Mouse (Mus musculus) forebrain, embryonic 15.5 days (tissue): Measurements from ENCODE around the gene Neurl2. TPM values are rescaled to one million over a fixed set of nuclear protein-coding genes. Genes with fewer than 3 reads are reported as not detected.

Source experiments
- ATAC-seq: fragments of 200-750 bp; cut with Nextera tagmentation; replicated peaks from 2 replicates; pipeline ENCODE4 v1.8.0; 2017; ENCODE audit warnings: mild to moderate bottlenecking, moderate TSS enrichment, moderate library complexity
- H3K27ac ChIP-seq: fragments of 300-500 bp; sonication (generic); replicated peaks from 2 replicates; pipeline ENCODE4 v1.5.1; 2015; ENCODE audit warnings: mild to moderate bottlenecking, inconsistent platforms
- H3K27me3 ChIP-seq: fragments of 300-500 bp; sonication (generic); 2 replicates; pipeline ENCODE4 v1.6.1; 2015; ENCODE audit warnings: inconsistent platforms
- H3K36me3 ChIP-seq: fragments of 300-500 bp; sonication (generic); 2 replicates; pipeline ENCODE4 v1.6.1; 2015; ENCODE audit warnings: mild to moderate bottlenecking, inconsistent platforms
- H3K4me1 ChIP-seq: fragments of 300-500 bp; sonication (generic); 2 replicates; pipeline ENCODE4 v1.6.1; 2015; ENCODE audit warnings: inconsistent platforms
- H3K4me2 ChIP-seq: fragments of 300-500 bp; sonication (generic); replicated peaks from 2 replicates; pipeline ENCODE4 v1.6.1; 2015; ENCODE audit warnings: mild to moderate bottlenecking, inconsistent platforms
- H3K4me3 ChIP-seq: fragments of 300-500 bp; sonication (generic); 2 replicates; pipeline ENCODE4 v1.5.1; 2015; ENCODE audit warnings: mild to moderate bottlenecking, inconsistent platforms
- H3K9ac ChIP-seq: fragments of 300-500 bp; sonication (generic); replicated peaks from 2 replicates; pipeline ENCODE4 v1.6.1; 2015; ENCODE audit warnings: mild to moderate bottlenecking, inconsistent platforms
- H3K9me3 ChIP-seq: fragments of 300-500 bp; sonication (generic); 2 replicates; pipeline ENCODE4 v1.6.1; 2016; ENCODE audit warnings: inconsistent platforms
- WGBS: fragments of 180-500 bp; shearing (Covaris S2); methylation state at CpG from one replicate; pipeline ENCODE4 v1.1.7; 2015; ENCODE audit warnings: mixed read lengths; 5-methylcytosine and 5-hydroxymethylcytosine counted together
- polyA plus RNA-seq: library from polyadenylated mRNA; unstranded; fragments of >200 nt; fragmentation: Nextera tagmentation; extraction: Ambion mirVana; gene quantifications from 2 replicates; pipeline ENCODE4 v1.2.1, GENCODE M21; 2015

Neurl2 gene
- polyA plus RNA-seq, 1 experiment from 2014 or later = 6.5 TPM

- Histone ChIP-seq H3K4me1 (peaks cover 18% of the 10 kb centered on the region), H3K4me2 (no peak overlapping the region), H3K9me3 (no peaks in the 10 kb centered on the region), H3K4me3 (no peak overlapping the region), H3K27me3 (no peaks in the 10 kb centered on the region), H3K27ac (no peak overlapping the region), H3K36me3 (peaks cover 28% of the 10 kb centered on the region), H3K9ac (no peak overlapping the region)
- no peak for ATAC-seq
- 90% methylated on average over 16 of the region's 16 CpGs for WGBS
These were observed 6.0 kb downstream of the Neurl2 start for GRCm38 (mm10) chr2:164827146-164827850.

DNA sequence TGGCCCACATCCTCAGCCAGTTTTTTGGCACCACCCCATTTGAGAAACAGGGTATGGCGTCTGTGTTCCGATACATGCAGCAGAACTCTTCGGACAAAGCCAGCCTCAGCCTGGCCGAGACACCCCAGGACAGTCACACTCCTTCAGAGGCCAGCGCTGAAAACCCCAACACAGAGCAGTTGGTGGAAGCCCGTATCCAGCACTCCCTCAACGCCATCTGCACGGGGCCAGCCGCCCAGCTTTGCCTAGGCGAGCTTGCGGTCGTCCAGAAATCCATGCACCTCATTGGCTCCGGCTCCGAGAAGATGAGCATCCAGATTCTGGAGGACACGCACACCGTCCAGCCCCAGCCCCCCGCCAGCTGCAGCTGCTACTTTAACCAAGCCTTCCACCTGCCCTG is 7.7 kb downstream of the Neurl2 start:
- Histone ChIP-seq H3K36me3 (peaks cover 40% of the 10 kb centered on the region), H3K9ac (no peak overlapping the region), H3K4me1 (peaks cover 23% of the 10 kb centered on the region), H3K4me2 (no peak overlapping the region), H3K27ac (no peak overlapping the region), H3K4me3 (no peak overlapping the region), H3K27me3 (no peaks in the 10 kb centered on the region), H3K9me3 (no peaks in the 10 kb centered on the region)
- ATAC-seq = no peak
- WGBS = 94% methylated on average over 17 of the region's 17 CpGs

- Histone ChIP-seq H3K4me3 (no peak overlapping the region), H3K4me1 (peaks cover 23% of the 10 kb centered on the region), H3K4me2 (peak overlapping the region; percentile 66), H3K36me3 (peaks cover 44% of the 10 kb centered on the region), H3K27me3 (no peaks in the 10 kb centered on the region), H3K9me3 (no peaks in the 10 kb centered on the region), H3K9ac (no peak overlapping the region), H3K27ac (no peak overlapping the region)
- ATAC-seq = no peak
- 88% methylated on average over 4 of the region's 4 CpGs for WGBS
These were observed 9.3 kb downstream of the Neurl2 start for GRCm38 (mm10) chr2:164823969-164824368.

DNA sequence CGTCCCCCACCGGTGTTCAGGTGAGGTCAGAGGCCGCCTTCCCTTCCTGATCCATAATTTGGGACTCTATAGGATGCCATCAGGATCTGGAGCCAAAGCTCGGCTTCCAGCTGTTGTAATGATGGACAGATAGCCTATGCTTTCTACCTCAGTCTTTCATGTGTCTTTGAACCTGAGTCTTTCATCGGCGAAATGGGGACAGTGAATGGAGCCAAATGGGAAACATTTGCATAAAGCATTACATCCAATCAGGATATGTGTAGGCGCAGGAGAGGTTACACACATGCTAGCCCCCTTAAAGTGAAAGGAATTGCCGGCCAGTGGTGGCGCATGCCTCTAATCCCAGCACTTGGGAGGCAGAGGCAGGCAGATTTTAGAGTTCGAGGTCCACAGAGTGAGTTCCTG is 10.1 kb downstream of the Neurl2 start:
- H3K27ac ChIP-seq = peak overlapping the region; percentile 88
- ATAC-seq = peak; percentile 71

DNA sequence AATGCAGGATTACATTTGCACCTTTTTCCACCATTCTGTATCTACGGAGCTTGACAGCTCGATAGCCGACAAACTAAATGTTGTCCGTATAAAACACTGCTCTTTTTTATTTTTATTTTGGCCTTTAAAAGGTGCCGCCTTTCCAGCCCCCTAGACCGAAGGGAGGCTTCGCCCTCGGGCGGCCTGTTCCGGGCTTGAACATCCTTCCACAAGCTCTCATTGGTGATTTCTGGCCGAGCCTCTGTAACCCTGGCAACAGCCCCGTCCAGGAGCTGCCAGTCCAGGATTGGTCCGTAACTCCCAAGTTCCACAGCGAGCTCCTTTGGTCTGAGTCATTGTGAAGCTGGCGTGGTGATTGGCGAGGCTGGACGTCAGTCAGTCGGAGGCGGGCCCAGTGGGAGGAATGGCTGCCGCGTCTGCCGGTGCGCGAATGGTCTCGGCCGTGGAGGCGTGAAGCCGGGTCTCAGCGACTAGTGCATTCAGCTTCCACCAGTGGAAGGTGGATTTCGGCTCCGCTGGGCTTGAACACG is 10.6 kb downstream of the Neurl2 start, which contains the start of gene Zswim1:
Zswim1 (plus strand) TSS at position 51 of the 530 bp plus-strand sequence.
- Histone ChIP-seq H3K4me3 (peak within 1 kb of the TSS; percentile 73), H3K4me1 (peaks cover 23% of the 10 kb centered on the region), H3K4me2 (peak within 1 kb of the TSS; percentile 66), H3K9ac (peak within 1 kb of the TSS; percentile 75), H3K27me3 (no peaks in the 10 kb centered on the region), H3K36me3 (peaks cover 44% of the 10 kb centered on the region), H3K27ac (peak within 1 kb of the TSS; percentile 88), H3K9me3 (no peaks in the 10 kb centered on the region)
- peak; percentile 99 for ATAC-seq
- under 1% methylated on average over 32 of the region's 32 CpGs for WGBS

More for the DNA sequence above, 10.1 kb downstream of the Neurl2 start:
- Histone ChIP-seq H3K27me3 (no peaks in the 10 kb centered on the region), H3K9me3 (no peaks in the 10 kb centered on the region), H3K4me3 (peak overlapping the region; percentile 73), H3K9ac (peak overlapping the region; percentile 75), H3K4me2 (peak overlapping the region; percentile 66), H3K36me3 (peaks cover 44% of the 10 kb centered on the region), H3K4me1 (peaks cover 23% of the 10 kb centered on the region)
- WGBS = under 1% methylated on average over 10 of the region's 10 CpGs

DNA sequence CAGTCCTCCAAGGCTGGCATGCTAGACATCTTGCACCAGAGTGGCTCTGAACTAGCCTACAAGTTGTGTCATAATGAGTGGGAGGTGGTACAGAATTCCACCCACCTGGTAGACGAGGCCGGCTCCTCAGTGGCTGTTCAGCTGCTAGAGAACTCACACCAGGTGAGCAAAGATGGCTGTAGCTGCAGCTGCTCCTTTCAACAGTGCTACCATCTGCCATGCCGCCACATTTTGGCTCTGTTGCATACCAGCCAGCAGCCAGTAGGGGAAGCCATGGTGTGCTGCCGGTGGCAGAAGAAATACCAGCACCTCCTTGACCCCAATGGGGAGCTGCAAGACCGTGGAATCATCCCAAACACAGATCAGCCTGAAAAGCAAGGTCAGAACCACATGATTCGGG is 12.2 kb downstream of the Neurl2 start:
- H3K27me3 ChIP-seq = no peaks in the 10 kb centered on the region
- H3K4me3 ChIP-seq = no peak overlapping the region
- peaks cover 31% of the 10 kb centered on the region for H3K36me3 ChIP-seq
- H3K4me1 ChIP-seq = peaks cover 23% of the 10 kb centered on the region
- H3K9me3 ChIP-seq = no peaks in the 10 kb centered on the region
- ATAC-seq = no peak
- no peak overlapping the region for H3K4me2 ChIP-seq
- 79% methylated on average over 6 of the region's 6 CpGs for WGBS
- no peak overlapping the region for H3K27ac ChIP-seq
- no peak overlapping the region for H3K9ac ChIP-seq

- Histone ChIP-seq H3K4me1 (peaks cover 9% of the 10 kb centered on the region), H3K36me3 (peaks cover 18% of the 10 kb centered on the region), H3K4me3 (no peak overlapping the region), H3K4me2 (no peak overlapping the region), H3K9ac (no peak overlapping the region), H3K9me3 (no peaks in the 10 kb centered on the region), H3K27ac (no peak overlapping the region), H3K27me3 (no peaks in the 10 kb centered on the region)
- 79% methylated on average over 5 of the region's 5 CpGs for WGBS
- ATAC-seq = no peak
These were observed 15.6 kb downstream of the Neurl2 start for GRCm38 (mm10) chr2:164817703-164818102.

- Histone ChIP-seq H3K9me3 (no peaks in the 10 kb centered on the region), H3K27me3 (no peaks in the 10 kb centered on the region), H3K4me2 (no peak overlapping the region), H3K27ac (no peak overlapping the region), H3K36me3 (peaks cover 18% of the 10 kb centered on the region), H3K9ac (no peak overlapping the region), H3K4me3 (no peak overlapping the region), H3K4me1 (peaks cover 5% of the 10 kb centered on the region)
- no peak for ATAC-seq
- 91% methylated on average over 6 of the region's 6 CpGs for WGBS
These were observed 16.1 kb downstream of the Neurl2 start for GRCm38 (mm10) chr2:164817206-164817605.

GRCm38 (mm10) chr2:164815821-164816220 is 17.4 kb downstream of the Neurl2 start:
- WGBS = 88% methylated on average over 8 of the region's 8 CpGs
- no peak for ATAC-seq
- no peak overlapping the region for H3K27ac ChIP-seq

DNA sequence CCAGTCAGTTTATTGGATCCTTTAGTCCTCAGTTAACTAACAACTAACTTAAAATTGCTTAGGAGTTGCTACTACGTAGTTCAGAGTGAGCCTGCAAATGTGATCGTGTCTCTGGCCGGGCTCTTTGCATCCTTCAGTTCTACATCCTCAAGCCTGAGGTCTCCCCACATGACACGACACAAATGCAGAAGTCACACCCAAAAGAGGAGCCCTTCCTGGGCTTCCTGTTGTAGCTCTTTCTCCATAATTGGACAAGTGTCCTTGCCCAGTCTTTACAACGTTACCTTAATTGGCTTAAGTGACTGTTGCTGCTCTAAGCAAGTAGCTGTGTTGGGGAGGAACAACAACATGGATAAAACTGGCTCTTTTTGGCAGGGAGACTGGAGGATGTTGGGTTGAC is 17.9 kb downstream of the Neurl2 start:
- WGBS = 92% methylated on average over 5 of the region's 5 CpGs
- H3K4me2 ChIP-seq = no peak overlapping the region
- H3K9me3 ChIP-seq = no peaks in the 10 kb centered on the region
- peaks cover 4% of the 10 kb centered on the region; the same call in 1 of the 2 replicates for H3K36me3 ChIP-seq
- H3K27ac ChIP-seq = no peak overlapping the region
- no peak for ATAC-seq
- H3K9ac ChIP-seq = no peak overlapping the region
- H3K4me3 ChIP-seq = no peak overlapping the region
- H3K27me3 ChIP-seq = no peaks in the 10 kb centered on the region
- no peaks in the 10 kb centered on the region for H3K4me1 ChIP-seq

More at GRCm38 (mm10) chr2:164815821-164816220, 17.4 kb downstream of the Neurl2 start:
- H3K4me2 ChIP-seq = no peak overlapping the region
- H3K9ac ChIP-seq = no peak overlapping the region
- H3K9me3 ChIP-seq = no peaks in the 10 kb centered on the region
- H3K4me1 ChIP-seq = no peaks in the 10 kb centered on the region
- H3K27me3 ChIP-seq = no peaks in the 10 kb centered on the region
- no peak overlapping the region for H3K4me3 ChIP-seq
- peaks cover 8% of the 10 kb centered on the region; the same call in 1 of the 2 replicates for H3K36me3 ChIP-seq

DNA sequence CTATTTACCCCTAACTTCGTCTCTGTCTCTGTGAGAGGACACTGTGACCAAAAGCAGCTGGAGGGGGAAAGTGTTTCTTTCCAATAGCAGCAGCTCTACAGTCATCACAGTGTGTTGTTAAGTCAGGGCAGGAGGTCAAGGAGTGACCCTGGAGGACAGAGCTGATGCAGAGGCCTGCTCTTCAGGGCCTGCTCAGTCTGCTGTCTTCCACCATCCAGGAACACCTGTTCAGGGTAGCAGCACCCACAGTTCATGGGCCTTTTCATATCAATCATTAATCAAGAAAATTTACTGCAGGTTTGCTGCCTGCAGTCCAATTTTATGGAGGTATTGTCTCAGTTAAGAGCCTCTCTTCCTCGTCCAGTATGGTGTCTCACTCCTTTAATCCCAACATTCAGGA is 19.7 kb downstream of the Neurl2 start:
- Histone ChIP-seq H3K9ac (no peak overlapping the region), H3K4me1 (no peaks in the 10 kb centered on the region), H3K36me3 (peaks cover 8% of the 10 kb centered on the region; the same call in 1 of the 2 replicates), H3K4me3 (no peak overlapping the region), H3K4me2 (no peak overlapping the region), H3K27me3 (no peaks in the 10 kb centered on the region), H3K9me3 (no peaks in the 10 kb centered on the region), H3K27ac (no peak overlapping the region)
- no peak for ATAC-seq
- WGBS = 62% methylated on average over 2 of the region's 2 CpGs

DNA sequence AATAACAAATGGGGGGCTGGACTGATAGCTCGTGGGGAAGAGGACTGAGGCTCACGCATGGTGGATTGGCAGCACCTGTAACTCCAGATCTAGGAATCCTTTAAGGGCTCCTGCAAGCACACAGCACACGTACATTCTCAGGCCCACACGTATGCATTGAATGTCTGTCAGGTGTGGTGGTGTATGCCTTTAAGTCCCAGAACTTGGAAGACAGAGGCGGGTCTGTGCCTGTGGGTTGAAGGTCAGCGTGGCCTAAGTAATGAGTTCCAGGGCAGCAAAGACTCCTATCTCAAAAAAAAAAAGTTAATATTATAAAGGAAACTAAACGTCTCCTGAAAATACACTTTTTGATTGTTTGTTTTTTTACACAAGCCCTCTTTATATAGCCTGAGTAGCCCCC is 26.6 kb downstream of the Neurl2 start:
- peaks cover 28% of the 10 kb centered on the region for H3K4me1 ChIP-seq
- WGBS = 88% methylated on average over 7 of the region's 7 CpGs
- ATAC-seq = no peak
- peaks cover 14% of the 10 kb centered on the region; the same call in 1 of the 2 replicates for H3K36me3 ChIP-seq
- no peak overlapping the region for H3K4me3 ChIP-seq
- no peak overlapping the region for H3K4me2 ChIP-seq
- no peaks in the 10 kb centered on the region for H3K27me3 ChIP-seq
- H3K9me3 ChIP-seq = no peaks in the 10 kb centered on the region
- H3K27ac ChIP-seq = no peak overlapping the region
- H3K9ac ChIP-seq = no peak overlapping the region
